Mouse (Mus musculus) left cerebral cortex, adult 6 months (tissue): ENCODE data around the gene Hdac6. TPM values are rescaled to one million over a fixed set of nuclear protein-coding genes. Genes with fewer than 3 reads are reported as not detected.

ENCODE experiments used
- long read RNA-seq, 2 experiments: library from polyadenylated mRNA; unstranded; transcript quantifications; one replicate each; pipeline ENCODE4 v2.0.0; 2019 to 2020
- polyA plus RNA-seq: library from polyadenylated mRNA; unstranded; fragments of <200 nt; fragmentation: Nextera tagmentation; gene quantifications from 2 replicates; pipeline ENCODE4 v1.2.3, GENCODE M21; 2021

Gene Hdac6
- polyA plus RNA-seq, result 9.2 and 9.8 TPM in 2 replicates
- long read RNA-seq, experiment 1, full-length matches to known transcripts, result 37 of 67 reads
- long read RNA-seq, experiment 1, partial matches to known transcripts, result 18 of 67 reads
- long read RNA-seq, experiment 1, other reads (novel, unspliced or antisense), result 12 of 67 reads
- long read RNA-seq, experiment 2, partial matches to known transcripts, result 4 of 5 reads
- long read RNA-seq, experiment 2, other reads (novel, unspliced or antisense), result 1 of 5 reads

DNA sequence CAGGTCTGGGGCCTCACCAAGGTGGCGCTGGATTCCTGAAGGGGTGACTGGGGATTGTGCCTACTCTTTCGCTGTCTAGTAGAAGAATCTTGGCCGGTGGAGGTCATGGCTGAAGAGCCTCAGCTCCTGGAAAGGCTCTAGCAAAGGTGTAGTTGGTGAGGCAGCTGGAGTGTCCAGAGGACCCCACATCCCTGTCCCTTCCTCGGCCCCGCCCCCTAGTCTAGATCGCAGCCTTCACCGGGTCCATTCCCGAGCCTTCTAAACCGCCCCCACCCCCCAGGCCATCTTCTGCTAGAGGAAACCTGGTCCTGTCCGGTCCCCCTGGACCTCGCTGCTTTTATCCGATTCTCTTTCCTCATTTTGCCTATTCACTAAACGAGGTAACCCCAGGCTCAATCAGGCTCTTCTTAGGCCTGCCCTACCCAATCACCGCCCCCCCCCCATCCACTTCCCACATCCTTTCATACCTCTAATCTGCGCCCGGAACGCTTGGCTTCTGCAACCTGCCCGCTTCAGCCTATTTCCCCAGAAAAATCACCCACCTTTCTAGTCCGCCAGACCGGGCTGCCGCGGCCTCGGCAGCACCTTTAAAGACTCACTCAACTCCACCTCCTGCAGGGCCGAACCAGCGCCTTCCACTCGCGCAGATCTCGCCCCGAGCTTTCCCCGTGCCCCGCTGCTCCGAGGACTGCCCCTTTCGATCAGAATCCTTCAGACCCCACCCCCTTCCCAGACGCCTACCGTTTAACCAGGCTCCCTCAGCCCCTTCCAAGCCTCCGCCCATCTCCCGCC, at the start of gene Hdac6:
TSS of gene Hdac6 (minus strand) at position 782 of the 792 bp plus-strand sequence.

DNA sequence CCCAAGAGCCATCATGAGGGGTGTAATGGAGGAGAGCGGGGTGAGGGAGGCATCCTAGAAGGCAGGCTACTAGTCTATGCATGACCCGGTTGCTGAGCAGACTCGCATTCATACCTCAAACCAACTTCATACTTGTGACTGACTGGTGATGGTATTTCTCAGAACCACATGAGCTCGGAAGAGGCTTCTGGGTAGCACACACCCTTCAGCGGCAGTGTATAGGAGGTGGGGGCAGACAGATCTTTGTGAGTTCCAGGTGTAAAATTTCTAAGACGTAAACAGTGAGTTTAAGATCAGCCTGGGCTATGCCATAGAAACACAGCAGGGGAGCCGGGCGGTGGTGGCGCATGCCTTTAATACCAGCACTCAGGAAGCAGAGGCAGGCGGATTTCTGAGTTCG, 30.2 kb upstream of the Hdac6 start, which contains the start of gene Gata1:
TSS of gene Gata1 (minus strand) at position 180 of the 400 bp plus-strand sequence.

GRCm38 (mm10) chrX:7928270-7928790, 19.4 kb downstream of the Hdac6 start, which contains the start of gene Eras:
Eras (minus strand) TSS chrX:7928607.

GRCm38 (mm10) chrX:7919601-7920383, 27.9 kb downstream of the Hdac6 start, which contains the start of gene Pcsk1n:
Pcsk1n (plus strand) TSS chrX:7919822.

GRCm38 (mm10) chrX:7909242-7909641, 38.4 kb downstream of the Hdac6 start, which contains the start of gene Gm10490:
Gm10490 (plus strand) TSS chrX:7909542.

DNA sequence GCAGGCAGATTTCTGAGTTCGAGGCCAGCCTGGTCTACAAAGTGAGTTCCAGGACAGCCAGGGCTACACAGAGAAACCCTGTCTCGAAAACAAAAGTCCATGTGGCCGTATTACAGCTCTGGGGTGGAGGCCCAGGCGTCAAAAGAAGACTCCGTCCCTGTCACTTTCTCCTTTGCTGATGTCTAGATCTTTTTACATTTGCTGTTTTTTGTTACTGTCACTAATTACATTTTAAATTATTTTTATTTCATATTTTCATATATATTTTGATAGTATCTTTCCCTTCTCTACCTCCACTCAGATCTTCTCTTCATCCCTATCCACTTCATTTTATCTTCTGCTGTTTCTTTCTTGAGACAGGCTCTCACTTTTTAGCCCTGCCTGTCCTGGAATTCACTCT, 40.0 kb downstream of the Hdac6 start, which contains the start of gene Gm10491:
TSS of gene Gm10491 (minus strand) at position 101 of the 400 bp plus-strand sequence.

GRCm38 (mm10) chrX:7898880-7899874, 48.5 kb downstream of the Hdac6 start, which contains the start of the genes Pqbp1 and Timm17b:
Pqbp1 (minus strand) TSS chrX:7899269.
Timm17b (plus strand) TSS chrX:7899357.

DNA sequence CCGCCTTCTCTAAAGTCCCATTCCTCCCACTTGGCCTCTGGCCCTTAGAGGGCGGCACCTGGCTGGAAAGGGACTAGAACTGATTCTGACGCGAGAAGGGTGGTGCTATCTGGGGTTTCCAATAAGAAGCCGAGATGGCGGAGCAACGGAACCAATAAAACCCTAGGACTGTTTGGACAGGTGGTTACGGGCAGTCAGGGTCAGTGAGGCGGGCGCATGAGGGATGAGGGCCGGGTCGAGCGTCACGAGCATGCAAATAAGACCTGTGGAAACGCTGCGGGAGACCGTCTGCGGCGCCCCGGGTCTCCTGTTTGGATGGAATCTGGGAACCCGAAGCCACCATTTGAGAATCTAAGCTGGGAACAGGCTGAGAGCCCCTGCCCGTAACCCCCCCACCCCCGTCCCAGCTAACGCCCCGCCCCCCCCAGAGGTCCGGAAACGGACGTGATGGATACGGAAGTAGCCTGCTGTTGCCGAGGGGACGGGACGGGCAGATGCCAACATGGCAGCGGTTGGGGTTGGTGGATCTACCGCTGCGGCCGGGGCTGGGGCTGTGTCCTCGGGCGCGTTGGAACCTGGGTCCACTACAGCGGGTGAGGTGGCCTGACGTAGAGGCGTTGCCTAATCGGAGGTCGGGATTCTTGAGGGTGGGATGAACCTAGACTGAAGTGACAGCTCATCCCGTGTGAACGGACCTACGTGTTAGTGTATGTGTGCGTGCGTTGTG, 63.7 kb downstream of the Hdac6 start, which contains the start of gene Slc35a2:
TSS of gene Slc35a2 (plus strand) at position 188 of the 727 bp plus-strand sequence.

Other genes starting within 250 kb of the Hdac6 start
- gene Wdr45, start 233.6 kb downstream of the Hdac6 start, polyA plus RNA-seq, result 16.0 and 48.4 TPM in 2 replicates
- gene Gm45208, start 225.6 kb downstream of the Hdac6 start, polyA plus RNA-seq, result 0.53 TPM in 1 of 2 replicates, not detected in the other
- 110 and 132 TPM in 2 replicates for gene Praf2, start 219.4 kb downstream of the Hdac6 start, polyA plus RNA-seq
- gene Ccdc120, start 197.0 kb downstream of the Hdac6 start, polyA plus RNA-seq, result 7.5 and 8.8 TPM in 2 replicates
- gene Tfe3, start 185.3 kb downstream of the Hdac6 start, polyA plus RNA-seq, result 7.3 and 12.4 TPM in 2 replicates
- gene Gripap1, start 158.1 kb downstream of the Hdac6 start, polyA plus RNA-seq, result 35.3 and 40.6 TPM in 2 replicates
- 3.7 and 5.4 TPM in 2 replicates for gene Kcnd1, start 125.6 kb downstream of the Hdac6 start, polyA plus RNA-seq
- gene Otud5, start 106.5 kb downstream of the Hdac6 start, polyA plus RNA-seq, result 6.5 and 37.5 TPM in 2 replicates
- 34.2 and 39.8 TPM in 2 replicates for gene Pim2, start 69.6 kb downstream of the Hdac6 start, polyA plus RNA-seq
- gene Slc35a2, start 63.9 kb downstream of the Hdac6 start, polyA plus RNA-seq, result 17.0 and 19.7 TPM in 2 replicates
- gene Pqbp1, start 48.6 kb downstream of the Hdac6 start, polyA plus RNA-seq, result 64.3 and 77.7 TPM in 2 replicates
- 52.7 and 64.9 TPM in 2 replicates for gene Timm17b, start 48.5 kb downstream of the Hdac6 start, polyA plus RNA-seq
- gene Gm10491, start 40.1 kb downstream of the Hdac6 start, polyA plus RNA-seq, result not detected in 2 replicates
- gene Gm10490, start 38.3 kb downstream of the Hdac6 start, polyA plus RNA-seq, result not detected in 2 replicates
- 460 and 1,161 TPM in 2 replicates for gene Pcsk1n, start 28.1 kb downstream of the Hdac6 start, polyA plus RNA-seq
- not detected in 2 replicates for gene Eras, start 19.3 kb downstream of the Hdac6 start, polyA plus RNA-seq
- not detected in 2 replicates for gene Gata1, start 30.2 kb upstream of the Hdac6 start, polyA plus RNA-seq
- gene Glod5, start 70.6 kb upstream of the Hdac6 start, polyA plus RNA-seq, result 0.33 TPM in 1 of 2 replicates, not detected in the other
- 7.6 and 9.3 TPM in 2 replicates for gene Suv39h1, start 126.9 kb upstream of the Hdac6 start, polyA plus RNA-seq
- gene Was, start 142.6 kb upstream of the Hdac6 start, polyA plus RNA-seq, result 0.25 and 0.46 TPM in 2 replicates
- gene Wdr13, start 185.0 kb upstream of the Hdac6 start, polyA plus RNA-seq, result 17.2 and 22.4 TPM in 2 replicates
- gene Rbm3, start 198.0 kb upstream of the Hdac6 start, polyA plus RNA-seq, result 160 and 174 TPM in 2 replicates
- gene Tbc1d25, start 228.3 kb upstream of the Hdac6 start, polyA plus RNA-seq, result 10.7 and 11.2 TPM in 2 replicates
- 21.2 and 23.3 TPM in 2 replicates for gene Ebp, start 245.6 kb upstream of the Hdac6 start, polyA plus RNA-seq